Mouse (Mus musculus): ENCODE results near the gene Gadd45b.

DNA sequence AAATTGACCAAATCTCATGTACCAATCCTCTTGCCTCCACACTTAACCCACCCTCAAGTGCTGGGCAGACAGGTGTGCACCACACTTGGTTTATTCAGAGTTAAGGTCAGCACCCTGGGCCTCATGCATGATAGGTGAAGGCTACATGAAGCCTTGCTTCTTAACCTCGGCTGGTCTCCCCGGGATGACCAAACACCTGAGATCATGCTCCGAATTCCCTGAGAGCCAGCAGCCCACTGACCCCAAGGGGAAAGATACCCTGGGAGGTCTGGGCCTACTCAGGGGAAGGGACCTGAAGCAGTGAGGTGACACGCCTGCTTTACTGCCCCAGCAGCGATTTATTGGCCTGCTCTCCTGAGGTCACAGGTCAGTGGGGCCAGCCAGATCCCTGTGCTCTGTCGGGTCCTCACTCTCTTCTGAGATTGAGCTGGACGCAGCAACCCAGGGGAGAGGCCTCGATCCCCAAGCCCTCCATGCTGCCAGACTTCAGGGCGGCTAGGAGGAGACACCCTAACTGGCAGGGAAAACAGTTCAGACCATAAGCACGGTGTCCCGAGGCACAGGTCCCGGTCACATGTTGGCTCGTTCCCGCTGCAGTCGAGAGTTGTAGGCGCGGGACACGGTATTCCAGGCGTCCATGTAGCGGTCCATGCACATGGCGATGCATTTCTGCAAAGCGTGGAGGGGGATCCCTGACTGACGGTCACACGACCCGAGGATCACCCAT, 30.1 kb upstream of the Gadd45b start:
- TF ChIP-seq CTCF (IDR thresholded peaks at IDR 0.05; ENCODE audit: control insufficient read depth, insufficient read depth, insufficient replicate concordance, low read depth, low read length): no peak
- TF ChIP-seq POLR2A (IDR thresholded peaks at IDR 0.05; ENCODE audit: control insufficient read depth, low read depth, low read length): peak; percentile 35

All from testis, adult 2 months (tissue).